9 mouse cellular contexts compared by ENCODE assay signal in the genomic region with DNA sequence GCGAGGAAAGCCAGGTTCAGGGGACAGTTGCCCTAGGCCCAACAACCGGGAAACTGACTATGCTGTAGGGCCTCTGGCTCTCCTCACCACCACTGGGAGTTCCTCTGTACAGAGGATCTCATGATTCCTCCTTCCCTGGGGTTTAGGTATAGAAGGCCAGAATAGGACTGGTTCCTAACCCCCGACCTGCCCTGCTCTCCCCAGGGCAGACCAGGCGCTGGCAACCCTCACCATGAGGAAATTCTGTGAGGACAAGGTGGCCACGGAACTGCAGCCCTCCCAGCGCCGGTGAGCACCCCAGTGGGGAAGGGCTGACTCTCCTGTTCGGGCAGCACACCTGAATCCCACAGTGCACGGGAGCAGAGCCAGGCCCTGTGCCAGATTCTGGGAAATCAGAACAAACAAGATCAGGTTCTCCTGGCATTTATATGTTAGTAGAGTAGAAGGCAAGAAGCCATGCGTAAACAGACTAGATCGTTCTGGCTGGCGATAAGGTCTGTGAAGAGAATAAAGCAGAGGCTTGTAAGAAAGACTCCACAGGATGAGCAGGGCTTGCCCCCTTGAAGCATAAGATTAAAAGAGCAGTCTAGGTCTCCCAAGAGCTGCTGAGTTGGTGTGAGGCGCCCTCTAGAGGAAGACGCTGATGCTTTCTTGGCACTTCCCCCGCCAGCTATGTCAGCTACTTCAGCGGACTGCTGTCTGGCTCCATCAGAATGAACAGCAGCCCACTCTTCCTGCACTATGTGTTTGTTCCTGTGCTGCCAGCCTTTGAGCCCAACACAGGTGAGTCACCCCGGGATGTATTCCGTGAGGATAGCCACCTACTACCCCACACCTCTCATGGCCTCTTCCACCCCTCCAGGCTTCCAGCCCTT. TPM values are rescaled to one million over a fixed set of nuclear protein-coding genes. Genes with fewer than 3 reads are reported as not detected.
DNase-seq lines count a peak whose midpoint lies in the region; ATAC-seq and TF ChIP-seq lines count a peak whose summit lies in the region.
"Had no signal": no experiment of that assay in that cellular context is flagged by ENCODE, and none has a peak within 500 bp of the region (broad histone marks: within the 10 kb centered on the region; RNA-seq: fewer than 3 reads in every experiment).

No protein-coding gene starts in this region.

- ATAC-seq in heart, embryonic 16.5 days (replicated peaks; ENCODE audit: extremely low read depth, insufficient read depth, low FRiP score), result peak; percentile 29
- ATAC-seq in lung, postnatal 0 days, result peak; percentile 29
- ATAC-seq in erythroid progenitor cell, adult 5-6 weeks (replicated peaks; ENCODE audit: low FRiP score, poor library complexity, severe bottlenecking), result no peak

- TF ChIP-seq CTCF in MEL (IDR thresholded peaks at IDR 0.05 in 2 of 3, conservative IDR thresholded peaks at IDR 0.05 in 1 of 3; ENCODE audit: control insufficient read depth in 1 of 3, insufficient read depth in 1 of 3, low read depth in 2 of 3, low read length in 3 of 3, poor library complexity in 1 of 3, severe bottlenecking in 1 of 3), result peak in 2 of 3 experiments; percentile 96; a peak in 5 of 6 replicates
- TF ChIP-seq CTCF in embryonic fibroblast, embryonic 13.5 days (IDR thresholded peaks at IDR 0.05; ENCODE audit: borderline replicate concordance, insufficient read depth, low read length), result peak; percentile 66; the same call in 1 of the 2 replicates
- TF ChIP-seq CTCF in lung, postnatal 0 days (IDR thresholded peaks at IDR 0.05), result peak; percentile 87

- no peak overlapping the region for H3K9ac ChIP-seq in MEL (ENCODE audit: control insufficient read depth, low read depth, low read length, poor library complexity, severe bottlenecking)
- peak overlapping the region; percentile 28 for H3K9ac ChIP-seq in heart, embryonic 16.5 days (ENCODE audit: low read length)
- no peak overlapping the region for H3K9ac ChIP-seq in lung, postnatal 0 days (replicated peaks; ENCODE audit: low read depth)
- H3K9ac ChIP-seq: neural tube, embryonic 12.5 days had no signal

- H3K4me3 ChIP-seq in MEL (ENCODE audit: control insufficient read depth in 1 of 2, insufficient read depth in 1 of 2, low read depth in 2 of 2, low read length in 2 of 2), result no peak overlapping the region; a peak in 1 of 4 replicates
- H3K4me3 ChIP-seq in embryonic fibroblast, embryonic 13.5 days (ENCODE audit: insufficient read depth, low read length), result no peak overlapping the region
- no peak overlapping the region for H3K4me3 ChIP-seq in heart, embryonic 16.5 days (ENCODE audit: low read length)
- H3K4me3 ChIP-seq in lung, postnatal 0 days (ENCODE audit: low read depth, low read length), result no peak overlapping the region
- H3K4me3 ChIP-seq: neural tube, embryonic 12.5 days had no signal

- H3K79me2 ChIP-seq in MEL (ENCODE audit: control insufficient read depth, insufficient read depth, low read length, poor library complexity), result no peaks in the 10 kb centered on the region

- DNase-seq in MEL (ENCODE audit: low read depth, low spot score), result peak; percentile 95
- peak; percentile 94 for DNase-seq in brain, adult 2 months (ENCODE audit: low read depth, low spot score)
- DNase-seq in layer of hippocampus, adult 18-20 months (ENCODE audit: low spot score in 2 of 2), result peak; percentile 75 to 89
- DNase-seq in lung, postnatal 0 days (ENCODE audit: low spot score), result peak; percentile 91
- peak; percentile 82 to 90 for DNase-seq in right cerebral cortex, adult 2 months (ENCODE audit: low spot score in 2 of 2)

- peaks cover 18 to 19% of the 10 kb centered on the region in 2 experiments for H3K4me1 ChIP-seq in MEL (ENCODE audit: control insufficient read depth in 1 of 2, insufficient read depth in 2 of 2, low read length in 2 of 2)
- peaks cover 8% of the 10 kb centered on the region for H3K4me1 ChIP-seq in embryonic fibroblast, embryonic 13.5 days (ENCODE audit: control insufficient read depth, insufficient read depth, low read length)
- peaks cover 51% of the 10 kb centered on the region for H3K4me1 ChIP-seq in heart, embryonic 16.5 days (ENCODE audit: control insufficient read depth, insufficient read depth, low read length)
- H3K4me1 ChIP-seq in lung, postnatal 0 days (ENCODE audit: insufficient read depth, low read depth, low read length), result peaks cover 33% of the 10 kb centered on the region; the same call in 1 of the 2 replicates

- no peak for TF ChIP-seq EP300 in MEL (IDR thresholded peaks at IDR 0.05; ENCODE audit: low read depth in 1 of 2, low read length in 2 of 2)
- no peak for TF ChIP-seq EP300 in lung, postnatal 0 days (IDR thresholded peaks at IDR 0.05)

- H3K9me3 ChIP-seq in MEL (replicated peaks; ENCODE audit: insufficient read depth, low read length), result no peaks in the 10 kb centered on the region
- H3K9me3 ChIP-seq in heart, embryonic 16.5 days (replicated peaks; ENCODE audit: control insufficient read depth, low read length), result no peaks in the 10 kb centered on the region
- no peaks in the 10 kb centered on the region for H3K9me3 ChIP-seq in lung, postnatal 0 days (ENCODE audit: low read length)
- H3K9me3 ChIP-seq: neural tube, embryonic 12.5 days had no signal

- no peak for TF ChIP-seq POLR2A in MEL (IDR thresholded peaks at IDR 0.05; ENCODE audit: control insufficient read depth in 1 of 2, insufficient read depth in 1 of 2, low read depth in 1 of 2, low read length in 2 of 2, poor library complexity in 1 of 2)
- no peak for TF ChIP-seq POLR2A in embryonic fibroblast, embryonic 13.5 days (IDR thresholded peaks at IDR 0.05; ENCODE audit: low read depth, low read length)

- H3K4me2 ChIP-seq in heart, embryonic 16.5 days (ENCODE audit: low read depth, low read length), result no peak overlapping the region
- H3K4me2 ChIP-seq in lung, postnatal 0 days (replicated peaks; ENCODE audit: low read depth, low read length), result no peak overlapping the region
- H3K4me2 ChIP-seq: neural tube, embryonic 12.5 days had no signal

- no peaks in the 10 kb centered on the region for H3K27me3 ChIP-seq in MEL (ENCODE audit: control insufficient read depth in 1 of 2, insufficient read depth in 2 of 2, low read length in 2 of 2)
- H3K27me3 ChIP-seq in heart, embryonic 16.5 days (ENCODE audit: control insufficient read depth, insufficient read depth, low read length), result no peaks in the 10 kb centered on the region
- H3K27me3 ChIP-seq in lung, postnatal 0 days (replicated peaks; ENCODE audit: insufficient read depth, low read length), result no peaks in the 10 kb centered on the region

- WGBS in heart, embryonic 16.5 days, result 45% methylated on average over 18 of the region's 18 CpGs
- WGBS in lung, postnatal 0 days, result 40% methylated on average over 18 of the region's 18 CpGs

- TF ChIP-seq RAD21 in MEL (IDR thresholded peaks at IDR 0.05; ENCODE audit: low read depth, low read length), result peak; percentile 78

- no peak overlapping the region for H3K27ac ChIP-seq in MEL (ENCODE audit: control insufficient read depth, low read depth, low read length)
- no peak overlapping the region for H3K27ac ChIP-seq in embryonic fibroblast, embryonic 13.5 days (ENCODE audit: insufficient read depth, low read length)
- peak overlapping the region; percentile 30 for H3K27ac ChIP-seq in heart, embryonic 16.5 days (ENCODE audit: low read length)
- peak overlapping the region; percentile 38; the same call in 1 of the 2 replicates for H3K27ac ChIP-seq in lung, postnatal 0 days (ENCODE audit: low read length)
- H3K27ac ChIP-seq: neural tube, embryonic 12.5 days had no signal

- peaks cover 0 to 5% of the 10 kb centered on the region in 2 experiments; a peak in 2 of 4 replicates for H3K36me3 ChIP-seq in MEL (ENCODE audit: control insufficient read depth in 1 of 2, insufficient read depth in 2 of 2, low read length in 2 of 2)
- peaks cover 32% of the 10 kb centered on the region for H3K36me3 ChIP-seq in heart, embryonic 16.5 days (ENCODE audit: control insufficient read depth, insufficient read depth)
- H3K36me3 ChIP-seq in lung, postnatal 0 days (ENCODE audit: insufficient read depth, low read length), result peaks cover 72% of the 10 kb centered on the region
- H3K36me3 ChIP-seq: neural tube, embryonic 12.5 days had no signal

RNA-seq across cellular contexts. Expression of a gene that starts 8.7 kb away (rescaled TPM):
- 0.16 and 0.42 TPM in 2 replicates for total RNA-seq in MEL (2012; rRNA removed)
- polyA plus RNA-seq in MEL (2012; ENCODE audit: insufficient read depth in 1 of 2, insufficient read length in 2 of 2, low read depth in 1 of 2, low replicate concordance in 2 of 2, missing spikeins in 1 of 2), result 1 to 10 TPM in 1 of 2 experiments, not detected in 1; 3.1 TPM
- polyA plus RNA-seq in embryonic fibroblast, embryonic 13.5 days (2011; ENCODE audit: insufficient read length, low read depth, missing spikeins), result 61.8 and 71.1 TPM in 2 replicates
- 33.2 and 35.1 TPM in 2 replicates for polyA plus RNA-seq in heart, embryonic 16.5 days (2015; fragmentation: Nextera tagmentation; extraction: Ambion mirVana)
- 10 to 100 TPM; 13.8 to 18.2 TPM for total RNA-seq in layer of hippocampus, adult 18-20 months (2021)
- 48.7 and 51.6 TPM in 2 replicates for polyA plus RNA-seq in lung, postnatal 0 days (2015; fragmentation: Nextera tagmentation; extraction: Ambion mirVana)
- total RNA-seq in erythroid progenitor cell, adult 5-6 weeks (2015; ENCODE audit: low replicate concordance), result 0.36 TPM in 1 of 2 replicates, not detected in the other
- not detected in 2 replicates for total RNA-seq in erythroid progenitor cell, adult 5-6 weeks (2017; ENCODE audit: low replicate concordance)

RNA-seq across cellular contexts. Expression of a gene that starts 27.1 kb away (rescaled TPM):
- 26.5 and 29.3 TPM in 2 replicates for total RNA-seq in MEL (2012; rRNA removed)
- polyA plus RNA-seq in MEL (2012; ENCODE audit: insufficient read depth in 1 of 2, insufficient read length in 2 of 2, low read depth in 1 of 2, low replicate concordance in 2 of 2, missing spikeins in 1 of 2), result 10 to 100 TPM in 1 of 2 experiments, not detected in 1; 35.4 TPM
- 35.5 and 36.0 TPM in 2 replicates for polyA plus RNA-seq in embryonic fibroblast, embryonic 13.5 days (2011; ENCODE audit: insufficient read length, low read depth, missing spikeins)
- polyA plus RNA-seq in heart, embryonic 16.5 days (2015; fragmentation: Nextera tagmentation; extraction: Ambion mirVana), result 19.8 and 21.8 TPM in 2 replicates
- 100 to 1,000 TPM; 156 to 165 TPM for total RNA-seq in layer of hippocampus, adult 18-20 months (2021)
- polyA plus RNA-seq in lung, postnatal 0 days (2015; fragmentation: Nextera tagmentation; extraction: Ambion mirVana), result 20.4 and 22.2 TPM in 2 replicates
- total RNA-seq in erythroid progenitor cell, adult 5-6 weeks (2015; ENCODE audit: low replicate concordance), result 2.5 and 5.4 TPM in 2 replicates
- total RNA-seq in erythroid progenitor cell, adult 5-6 weeks (2017; ENCODE audit: low replicate concordance), result 2.3 and 16.0 TPM in 2 replicates

RNA-seq across cellular contexts. Expression of a gene that starts 35.3 kb away (rescaled TPM):
- total RNA-seq in MEL (2012; rRNA removed), result 0.65 and 1.1 TPM in 2 replicates
- 1 to 10 TPM in 1 of 2 experiments, not detected in 1; 1.8 TPM for polyA plus RNA-seq in MEL (2012; ENCODE audit: insufficient read depth in 1 of 2, insufficient read length in 2 of 2, low read depth in 1 of 2, low replicate concordance in 2 of 2, missing spikeins in 1 of 2)
- polyA plus RNA-seq in embryonic fibroblast, embryonic 13.5 days (2011; ENCODE audit: insufficient read length, low read depth, missing spikeins), result 43.0 and 55.0 TPM in 2 replicates
- polyA plus RNA-seq in heart, embryonic 16.5 days (2015; fragmentation: Nextera tagmentation; extraction: Ambion mirVana), result 11.9 and 15.0 TPM in 2 replicates
- total RNA-seq in layer of hippocampus, adult 18-20 months (2021), result 10 to 100 TPM; 11.7 to 12.9 TPM
- 109 and 123 TPM in 2 replicates for polyA plus RNA-seq in lung, postnatal 0 days (2015; fragmentation: Nextera tagmentation; extraction: Ambion mirVana)
- not detected in 2 replicates for total RNA-seq in erythroid progenitor cell, adult 5-6 weeks (2015; ENCODE audit: low replicate concordance)
- total RNA-seq in erythroid progenitor cell, adult 5-6 weeks (2017; ENCODE audit: low replicate concordance), result not detected in 2 replicates

RNA-seq across cellular contexts. Expression of a gene that starts 35.3 kb away (rescaled TPM):
- 561 and 633 TPM in 2 replicates for total RNA-seq in MEL (2012; rRNA removed)
- polyA plus RNA-seq in MEL (2012; ENCODE audit: insufficient read depth in 1 of 2, insufficient read length in 2 of 2, low read depth in 1 of 2, low replicate concordance in 2 of 2, missing spikeins in 1 of 2), result 100 to 1,000 TPM; 464 to 790 TPM
- 309 and 317 TPM in 2 replicates for polyA plus RNA-seq in embryonic fibroblast, embryonic 13.5 days (2011; ENCODE audit: insufficient read length, low read depth, missing spikeins)
- polyA plus RNA-seq in heart, embryonic 16.5 days (2015; fragmentation: Nextera tagmentation; extraction: Ambion mirVana), result 71.5 and 75.0 TPM in 2 replicates
- 100 to 1,000 TPM; 197 to 203 TPM for total RNA-seq in layer of hippocampus, adult 18-20 months (2021)
- polyA plus RNA-seq in lung, postnatal 0 days (2015; fragmentation: Nextera tagmentation; extraction: Ambion mirVana), result 54.0 and 61.8 TPM in 2 replicates
- 34.2 and 49.9 TPM in 2 replicates for total RNA-seq in erythroid progenitor cell, adult 5-6 weeks (2015; ENCODE audit: low replicate concordance)
- 89.8 and 92.8 TPM in 2 replicates for total RNA-seq in erythroid progenitor cell, adult 5-6 weeks (2017; ENCODE audit: low replicate concordance)

RNA-seq across cellular contexts. Expression of a gene that starts 41.4 kb away (rescaled TPM):
- total RNA-seq in MEL (2012; rRNA removed), result 20.0 and 31.0 TPM in 2 replicates
- polyA plus RNA-seq in MEL (2012; ENCODE audit: insufficient read depth in 1 of 2, insufficient read length in 2 of 2, low read depth in 1 of 2, low replicate concordance in 2 of 2, missing spikeins in 1 of 2), result 10 to 100 TPM in 1 of 2 experiments, not detected in 1; 44.8 TPM
- 1.3 and 2.6 TPM in 2 replicates for polyA plus RNA-seq in embryonic fibroblast, embryonic 13.5 days (2011; ENCODE audit: insufficient read length, low read depth, missing spikeins)
- polyA plus RNA-seq in heart, embryonic 16.5 days (2015; fragmentation: Nextera tagmentation; extraction: Ambion mirVana), result 0.24 and 0.42 TPM in 2 replicates
- under 1 TPM in 1 of 2 experiments, not detected in 1; 0.15 TPM for total RNA-seq in layer of hippocampus, adult 18-20 months (2021)
- 0.08 and 0.16 TPM in 2 replicates for polyA plus RNA-seq in lung, postnatal 0 days (2015; fragmentation: Nextera tagmentation; extraction: Ambion mirVana)
- 1.1 and 5.0 TPM in 2 replicates for total RNA-seq in erythroid progenitor cell, adult 5-6 weeks (2015; ENCODE audit: low replicate concordance)
- total RNA-seq in erythroid progenitor cell, adult 5-6 weeks (2017; ENCODE audit: low replicate concordance), result 1.0 and 1.7 TPM in 2 replicates

Comparison
In these comparisons a context has a peak if more than half of its experiments do, and no peak if none do; other contexts are left out.
1. H3K27ac ChIP-seq: peak in heart, embryonic 16.5 days (single experiment) and lung, postnatal 0 days (single experiment); none in MEL (single experiment) and embryonic fibroblast, embryonic 13.5 days (single experiment).
2. Peak in every context shown above with its lines, with median percentiles within 50 percentile points of each other: DNase-seq and CTCF ChIP-seq.